Mouse (Mus musculus): ENCODE data around the gene Arhgef10l. TPM values are rescaled to one million over a fixed set of nuclear protein-coding genes. Genes with fewer than 3 reads are reported as not detected.

Arhgef10l gene
- 13.4 and 14.8 TPM in 2 replicates for polyA plus RNA-seq (2014; fragmentation: Nextera tagmentation; extraction: Ambion mirVana)

GRCm38 (mm10) chr4:140665760-140666159 lies at the start of gene Arhgef10l:
Arhgef10l (minus strand) TSS chr4:140666012.
- peak; percentile 75 for ATAC-seq (ENCODE audit: low read depth)
- peak; percentile 60 for DNase-seq (ENCODE audit: low spot score)

GRCm38 (mm10) chr4:140714586-140714985 lies 48.8 kb upstream of the Arhgef10l start:
- Histone ChIP-seq H3K9me3 (ENCODE audit: control insufficient read depth, low read length) (no peaks in the 10 kb centered on the region), H3K4me1 (ENCODE audit: control insufficient read depth, insufficient read depth, low read length) (no peaks in the 10 kb centered on the region), H3K36me3 (ENCODE audit: control insufficient read depth, insufficient read depth, low read length) (peaks cover 98% of the 10 kb centered on the region), H3K27ac (replicated peaks; ENCODE audit: low read depth, low read length) (no peak overlapping the region), H3K4me2 (ENCODE audit: low read depth, low read length) (no peak overlapping the region), H3K9ac (ENCODE audit: low read depth, low read length) (no peak overlapping the region), H3K27me3 (replicated peaks; ENCODE audit: control insufficient read depth, insufficient read depth, low read length) (no peaks in the 10 kb centered on the region), H3K4me3 (ENCODE audit: low read depth, low read length) (no peak overlapping the region)
- ATAC-seq (ENCODE audit: low read depth) (no peak), DNase-seq (ENCODE audit: low spot score) (no peak)
- WGBS = 87% methylated on average over 5 of the region's 5 CpGs

More at GRCm38 (mm10) chr4:140665760-140666159, at the start of gene Arhgef10l:
- H3K4me2 ChIP-seq (ENCODE audit: low read depth, low read length) = no peak within 1 kb of the TSS
- H3K9me3 ChIP-seq (ENCODE audit: control insufficient read depth, low read length) = no peaks in the 10 kb centered on the region
- no peak within 1 kb of the TSS for H3K9ac ChIP-seq (ENCODE audit: low read depth, low read length)
- H3K27me3 ChIP-seq (replicated peaks; ENCODE audit: control insufficient read depth, insufficient read depth, low read length) = no peaks in the 10 kb centered on the region
- WGBS = 60% methylated on average over 11 of the region's 11 CpGs
- H3K4me1 ChIP-seq (ENCODE audit: control insufficient read depth, insufficient read depth, low read length) = no peaks in the 10 kb centered on the region
- H3K4me3 ChIP-seq (ENCODE audit: low read depth, low read length) = no peak within 1 kb of the TSS
- no peaks in the 10 kb centered on the region for H3K36me3 ChIP-seq (ENCODE audit: control insufficient read depth, insufficient read depth, low read length)
- H3K27ac ChIP-seq (replicated peaks; ENCODE audit: low read depth, low read length) = no peak within 1 kb of the TSS

GRCm38 (mm10) chr4:140713480-140714365 lies 47.9 kb upstream of the Arhgef10l start:
- ATAC-seq (ENCODE audit: low read depth) (peak; percentile 87), DNase-seq (ENCODE audit: low spot score) (peak; percentile 90)
- no peaks in the 10 kb centered on the region for H3K4me1 ChIP-seq (ENCODE audit: control insufficient read depth, insufficient read depth, low read length)
- H3K4me2 ChIP-seq (ENCODE audit: low read depth, low read length) = no peak overlapping the region
- H3K9ac ChIP-seq (ENCODE audit: low read depth, low read length) = no peak overlapping the region
- H3K4me3 ChIP-seq (ENCODE audit: low read depth, low read length) = no peak overlapping the region
- H3K36me3 ChIP-seq (ENCODE audit: control insufficient read depth, insufficient read depth, low read length) = peaks cover 98% of the 10 kb centered on the region
- H3K27me3 ChIP-seq (replicated peaks; ENCODE audit: control insufficient read depth, insufficient read depth, low read length) = no peaks in the 10 kb centered on the region
- WGBS = 55% methylated on average over 29 of the region's 29 CpGs
- H3K9me3 ChIP-seq (ENCODE audit: control insufficient read depth, low read length) = no peaks in the 10 kb centered on the region
- no peak overlapping the region for H3K27ac ChIP-seq (replicated peaks; ENCODE audit: low read depth, low read length)

GRCm38 (mm10) chr4:140711360-140711759 lies 45.5 kb upstream of the Arhgef10l start:
- WGBS = 88% methylated on average over 5 of the region's 5 CpGs
- DNase-seq (ENCODE audit: low spot score) (no peak), ATAC-seq (ENCODE audit: low read depth) (no peak)
- Histone ChIP-seq H3K27ac (replicated peaks; ENCODE audit: low read depth, low read length) (no peak overlapping the region), H3K27me3 (replicated peaks; ENCODE audit: control insufficient read depth, insufficient read depth, low read length) (no peaks in the 10 kb centered on the region), H3K9ac (ENCODE audit: low read depth, low read length) (no peak overlapping the region), H3K36me3 (ENCODE audit: control insufficient read depth, insufficient read depth, low read length) (peaks cover 87% of the 10 kb centered on the region), H3K4me1 (ENCODE audit: control insufficient read depth, insufficient read depth, low read length) (no peaks in the 10 kb centered on the region), H3K4me2 (ENCODE audit: low read depth, low read length) (no peak overlapping the region), H3K4me3 (ENCODE audit: low read depth, low read length) (no peak overlapping the region), H3K9me3 (ENCODE audit: control insufficient read depth, low read length) (no peaks in the 10 kb centered on the region)

GRCm38 (mm10) chr4:140710781-140711180 lies 45.0 kb upstream of the Arhgef10l start:
- WGBS = 79% methylated on average over 10 of the region's 10 CpGs
- Histone ChIP-seq H3K27me3 (replicated peaks; ENCODE audit: control insufficient read depth, insufficient read depth, low read length) (no peaks in the 10 kb centered on the region), H3K4me1 (ENCODE audit: control insufficient read depth, insufficient read depth, low read length) (no peaks in the 10 kb centered on the region), H3K27ac (replicated peaks; ENCODE audit: low read depth, low read length) (no peak overlapping the region), H3K4me3 (ENCODE audit: low read depth, low read length) (no peak overlapping the region), H3K4me2 (ENCODE audit: low read depth, low read length) (no peak overlapping the region), H3K36me3 (ENCODE audit: control insufficient read depth, insufficient read depth, low read length) (peaks cover 87% of the 10 kb centered on the region), H3K9me3 (ENCODE audit: control insufficient read depth, low read length) (no peaks in the 10 kb centered on the region), H3K9ac (ENCODE audit: low read depth, low read length) (no peak overlapping the region)
- no peak for ATAC-seq (ENCODE audit: low read depth)
- no peak for DNase-seq (ENCODE audit: low spot score)

- no peak for DNase-seq (ENCODE audit: low spot score)
- peaks cover 78% of the 10 kb centered on the region for H3K36me3 ChIP-seq (ENCODE audit: control insufficient read depth, insufficient read depth, low read length)
- no peak overlapping the region for H3K27ac ChIP-seq (replicated peaks; ENCODE audit: low read depth, low read length)
- no peak for ATAC-seq (ENCODE audit: low read depth)
- H3K4me2 ChIP-seq (ENCODE audit: low read depth, low read length) = no peak overlapping the region
- no peaks in the 10 kb centered on the region for H3K27me3 ChIP-seq (replicated peaks; ENCODE audit: control insufficient read depth, insufficient read depth, low read length)
- no peak overlapping the region for H3K4me3 ChIP-seq (ENCODE audit: low read depth, low read length)
- H3K9me3 ChIP-seq (ENCODE audit: control insufficient read depth, low read length) = no peaks in the 10 kb centered on the region
- WGBS = 74% methylated on average over 10 of the region's 10 CpGs
- no peaks in the 10 kb centered on the region for H3K4me1 ChIP-seq (ENCODE audit: control insufficient read depth, insufficient read depth, low read length)
- H3K9ac ChIP-seq (ENCODE audit: low read depth, low read length) = 0 out of 2 replicates have a peak overlapping the region, but pooled peaks have one; percentile 7
These were observed 43.8 kb upstream of the Arhgef10l start for GRCm38 (mm10) chr4:140709617-140710016.

- Histone ChIP-seq H3K27me3 (replicated peaks; ENCODE audit: control insufficient read depth, insufficient read depth, low read length) (no peaks in the 10 kb centered on the region), H3K36me3 (ENCODE audit: control insufficient read depth, insufficient read depth, low read length) (peaks cover 76% of the 10 kb centered on the region), H3K9ac (ENCODE audit: low read depth, low read length) (no peak overlapping the region), H3K4me2 (ENCODE audit: low read depth, low read length) (no peak overlapping the region), H3K4me1 (ENCODE audit: control insufficient read depth, insufficient read depth, low read length) (peaks cover 4% of the 10 kb centered on the region; the same call in 1 of the 2 replicates), H3K4me3 (ENCODE audit: low read depth, low read length) (no peak overlapping the region), H3K27ac (replicated peaks; ENCODE audit: low read depth, low read length) (no peak overlapping the region), H3K9me3 (ENCODE audit: control insufficient read depth, low read length) (no peaks in the 10 kb centered on the region)
- 78% methylated on average over 5 of the region's 7 CpGs for WGBS
- no peak for ATAC-seq (ENCODE audit: low read depth)
- DNase-seq (ENCODE audit: low spot score) = no peak
These were observed 43.3 kb upstream of the Arhgef10l start for GRCm38 (mm10) chr4:140709111-140709510.

- WGBS = 85% methylated on average over 18 of the region's 18 CpGs
- Histone ChIP-seq H3K36me3 (ENCODE audit: control insufficient read depth, insufficient read depth, low read length) (peaks cover 70% of the 10 kb centered on the region), H3K4me2 (ENCODE audit: low read depth, low read length) (no peak overlapping the region), H3K27ac (replicated peaks; ENCODE audit: low read depth, low read length) (no peak overlapping the region), H3K4me1 (ENCODE audit: control insufficient read depth, insufficient read depth, low read length) (peaks cover 8% of the 10 kb centered on the region; the same call in 1 of the 2 replicates), H3K9ac (ENCODE audit: low read depth, low read length) (0 out of 2 replicates have a peak overlapping the region, but pooled peaks have one; percentile 5), H3K9me3 (ENCODE audit: control insufficient read depth, low read length) (no peaks in the 10 kb centered on the region), H3K4me3 (ENCODE audit: low read depth, low read length) (no peak overlapping the region), H3K27me3 (replicated peaks; ENCODE audit: control insufficient read depth, insufficient read depth, low read length) (no peaks in the 10 kb centered on the region)
- no peak for ATAC-seq (ENCODE audit: low read depth)
- DNase-seq (ENCODE audit: low spot score) = no peak
These were observed 42.6 kb upstream of the Arhgef10l start for GRCm38 (mm10) chr4:140708297-140708927.
